Mouse (Mus musculus) gastrocnemius, postnatal 14 days (tissue): ENCODE data around the gene R3hdm4. TPM values are rescaled to one million over a fixed set of nuclear protein-coding genes. Genes with fewer than 3 reads are reported as not detected.
A peak's percentile ranks its signal among the peaks of the same experiment; 100 is the strongest.
"Not testable (repeated sequence)": the region's sequence is repeated elsewhere in the genome, so short reads cannot be mapped to it uniquely, and the experiment has no call there.

Experiments
- DNase-seq: peaks from one replicate; pipeline ENCODE4 v3.0.0; 2021; ENCODE audit warnings: mixed read lengths
- intact Hi-C: fragments of 180-260 bp; cut with DNase I; formaldehyde crosslinking; loops from one replicate; pipeline ENCODE4 v1.15.1; 2025; ENCODE audit warnings: low total_unique reads
- long read RNA-seq, 2 experiments: library from polyadenylated mRNA; stranded (forward); transcript quantifications; one replicate each; pipeline ENCODE4 v2.0.0; 2021
- total RNA-seq, 2 experiments: library from RNA; stranded (reverse); gene quantifications; 2 replicates each; pipeline ENCODE4 v1.2.3; 2021

R3hdm4 gene
- 100 to 1,000 TPM in 1 of 2 experiments, 10 to 100 TPM in 1; 98.8 to 106 TPM for total RNA-seq
- long read RNA-seq, experiment 1, transcript R3hdm4-201 (8 exons, 1,898 nt), result major isoform, 125 of 149 reads
- long read RNA-seq, experiment 1, partial matches to known transcripts, result 10 of 149 reads
- long read RNA-seq, experiment 1, other reads (novel, unspliced or antisense), result 14 of 149 reads
- long read RNA-seq, experiment 2, transcript R3hdm4-201 (8 exons, 1,898 nt), result major isoform, 133 of 158 reads
- long read RNA-seq, experiment 2, partial matches to known transcripts, result 10 of 158 reads
- long read RNA-seq, experiment 2, other reads (novel, unspliced or antisense), result 15 of 158 reads

DNA sequence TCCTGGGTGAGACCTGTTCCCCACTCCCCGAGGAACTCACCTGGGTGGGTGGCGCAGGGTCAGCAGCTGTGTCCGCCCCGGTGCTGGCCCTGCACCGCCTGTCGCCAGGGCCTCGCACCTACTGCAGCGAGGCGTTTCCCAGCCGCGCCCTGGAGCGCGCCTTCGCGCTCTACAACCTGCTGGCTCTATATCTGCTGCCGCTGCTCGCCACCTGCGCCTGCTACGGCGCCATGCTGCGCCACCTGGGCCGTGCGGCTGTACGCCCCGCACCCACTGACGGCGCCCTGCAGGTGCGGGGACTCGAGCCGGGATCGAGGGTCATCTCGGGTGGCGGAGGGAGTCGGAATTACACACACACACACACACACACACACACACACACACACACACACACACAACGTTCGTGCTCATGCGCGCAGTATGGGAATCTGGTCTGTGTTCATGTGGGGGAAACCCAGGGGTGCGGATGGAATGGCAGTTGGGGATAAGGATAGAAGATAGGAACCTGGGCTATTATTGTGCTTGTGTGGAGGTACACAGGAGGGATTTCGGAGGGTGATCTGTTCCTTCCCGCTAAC lies at the start of gene R3hdm4:
Gene R3hdm4 (minus strand): TSS at position 251 of the 578 bp plus-strand sequence.
- intact Hi-C loops, result loop anchor here (5.0 kb wide), 1 partner anchor 89 kb away; no protein-coding TSS in a partner anchor

DNA sequence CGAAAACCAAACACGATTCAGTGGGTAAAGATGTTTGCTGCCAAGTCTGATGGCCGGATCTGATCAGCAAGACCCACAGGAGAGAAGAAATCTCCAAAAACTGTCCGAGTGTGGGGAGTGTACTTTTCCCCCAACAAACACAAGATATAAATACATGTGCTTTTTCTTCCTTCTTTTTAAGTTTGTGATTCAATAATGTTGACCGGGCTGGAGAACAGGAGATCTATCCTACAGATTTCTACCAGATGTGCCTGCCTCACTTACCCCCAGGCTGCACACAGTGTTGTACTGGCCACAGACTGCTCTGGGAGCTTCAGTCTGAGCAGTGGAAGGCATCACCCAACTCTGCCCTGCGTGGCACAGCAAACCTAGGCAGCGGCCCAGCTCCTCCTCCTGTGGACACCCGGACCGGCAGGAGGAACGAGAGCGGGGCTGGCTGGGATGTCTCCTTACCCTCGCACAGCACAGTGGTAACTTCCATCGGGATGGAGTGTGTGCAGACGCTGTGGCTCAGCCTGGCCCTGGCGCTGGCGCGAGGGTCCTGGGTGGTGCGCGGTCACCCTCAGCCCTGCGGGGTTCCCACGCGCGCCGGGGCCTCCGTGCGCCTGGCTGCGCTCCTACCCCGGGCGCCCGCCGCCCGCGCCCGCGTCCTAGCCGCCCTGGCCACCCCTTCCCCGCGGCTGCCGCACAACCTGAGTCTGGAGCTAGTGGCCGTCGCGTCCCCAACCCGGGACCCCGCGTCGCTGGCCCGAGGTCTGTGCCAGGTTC lies 49.6 kb upstream of the R3hdm4 start, which contains the start of gene Grin3b:
Gene Grin3b (plus strand): TSS at position 301 of the 768 bp plus-strand sequence.
- DNase-seq, result no peak
- intact Hi-C loops, result no loop called here

More for the DNA sequence above, at the start of gene R3hdm4:
- no peak for DNase-seq

- DNase-seq, result no peak
- intact Hi-C loops, result no loop called here
These were observed 48.1 kb upstream of the R3hdm4 start for GRCm38 (mm10) chr10:79969124-79969568.

DNA sequence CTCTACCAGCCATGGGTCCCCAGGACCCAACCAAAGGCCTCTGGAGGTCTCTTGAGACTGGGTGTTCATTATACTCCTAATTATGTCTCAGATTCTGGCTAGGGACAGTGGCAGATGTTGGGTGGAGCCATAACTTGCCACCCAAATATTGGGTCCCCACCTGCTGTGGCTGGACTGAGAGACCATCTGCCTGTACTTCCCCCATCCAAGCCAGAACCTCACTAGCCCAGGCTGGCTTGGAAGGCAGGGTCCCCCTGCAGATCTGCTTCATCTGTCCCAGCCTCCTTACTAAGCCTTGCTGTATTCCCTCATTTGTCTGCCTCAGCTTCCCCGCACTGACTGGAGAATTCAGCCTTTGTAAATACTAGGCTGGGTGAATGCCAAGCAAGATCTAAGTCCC lies 47.2 kb upstream of the R3hdm4 start:
- no peak for DNase-seq

DNA sequence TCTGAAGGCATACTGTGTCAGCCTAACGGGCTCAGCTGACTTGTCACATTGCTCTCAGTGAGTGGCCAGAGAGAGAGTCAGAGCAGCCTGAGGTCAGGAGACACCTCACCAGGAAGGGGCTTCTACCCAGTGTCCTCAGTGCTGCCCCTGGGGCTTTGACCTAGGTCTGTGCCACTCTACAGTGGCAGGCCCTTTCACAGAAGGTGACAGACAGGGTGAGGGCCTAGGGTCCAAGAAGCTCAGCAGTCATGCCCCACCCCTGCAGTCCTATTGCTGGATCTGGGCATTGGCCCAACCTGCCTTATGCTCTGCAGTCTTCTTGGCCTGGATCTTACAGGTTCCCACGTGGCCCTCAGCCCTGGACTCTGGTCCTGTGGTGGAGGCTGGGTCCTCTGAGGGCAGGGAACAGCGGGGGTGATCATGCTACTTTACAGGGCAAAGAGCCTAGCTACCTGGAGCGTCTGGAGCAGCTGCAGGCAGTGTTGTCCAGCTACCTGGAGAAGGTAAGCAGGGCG lies 45.9 kb upstream of the R3hdm4 start:
- no peak for DNase-seq
- intact Hi-C loops, result no loop called here

More for the DNA sequence above, 47.2 kb upstream of the R3hdm4 start:
- intact Hi-C loops, result no loop called here

GRCm38 (mm10) chr10:79965325-79965724 lies 44.3 kb upstream of the R3hdm4 start:
- intact Hi-C loops, result no loop called here

GRCm38 (mm10) chr10:79964727-79965126 lies 43.7 kb upstream of the R3hdm4 start:
- no peak for DNase-seq
- intact Hi-C loops, result no loop called here

More at GRCm38 (mm10) chr10:79965325-79965724, 44.3 kb upstream of the R3hdm4 start:
- DNase-seq, result no peak

DNA sequence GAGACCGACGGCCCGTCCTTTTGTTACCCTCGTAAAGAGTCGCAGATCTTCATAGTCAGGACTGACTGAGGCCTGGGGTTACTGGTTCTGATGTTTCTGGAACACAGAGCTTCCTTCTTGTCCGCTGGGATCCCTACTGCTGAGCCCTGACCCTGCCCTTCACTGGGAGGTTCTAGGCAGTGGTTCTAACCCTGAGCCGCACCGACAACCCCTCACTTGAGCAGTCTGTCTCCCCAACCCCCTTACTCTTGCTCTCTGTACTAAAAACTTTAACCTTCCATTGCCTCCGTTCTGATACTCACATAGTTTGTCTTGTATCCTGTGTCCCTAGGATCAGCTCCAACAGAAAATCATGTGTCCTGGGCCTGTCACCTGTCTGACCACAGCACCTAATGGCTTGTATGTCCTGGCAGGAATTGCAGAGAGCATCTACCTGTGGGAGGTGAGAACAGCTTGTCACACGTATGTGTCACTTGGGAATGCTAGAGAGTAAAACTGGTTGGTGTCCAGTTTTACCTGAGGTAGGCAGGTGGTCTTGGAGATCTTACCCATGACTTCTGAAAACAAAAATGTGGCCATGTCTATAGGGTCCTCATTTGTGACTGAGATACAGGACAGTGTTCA lies 39.8 kb upstream of the R3hdm4 start:
- intact Hi-C loops, result no loop called here
- DNase-seq, result no peak

GRCm38 (mm10) chr10:79959847-79960601 lies 39.0 kb upstream of the R3hdm4 start, which contains the start of gene Wdr18:
Gene Wdr18, plus strand, starts transcription at chr10:79960152.
- peak; percentile 98 for DNase-seq
- intact Hi-C loops, result loop anchor here (5.0 to 10.0 kb wide), 2 partner anchors 68 to 125 kb away; partner anchors contain the start of gene Cfd

- DNase-seq, result not testable (repeated sequence)
- intact Hi-C loops, result loop anchor here (5.0 to 10.0 kb wide), 2 partner anchors 67 to 125 kb away; partner anchors contain the start of gene Cfd
These were observed 38.4 kb upstream of the R3hdm4 start for GRCm38 (mm10) chr10:79959412-79959811.

GRCm38 (mm10) chr10:79958140-79958816 lies 37.3 kb upstream of the R3hdm4 start:
- peak; percentile 81 for DNase-seq
- intact Hi-C loops, result loop anchor here (5.0 to 10.0 kb wide), 2 partner anchors 66 to 123 kb away; partner anchors contain the start of gene Cfd

GRCm38 (mm10) chr10:79956643-79957154 lies 35.7 kb upstream of the R3hdm4 start:
- intact Hi-C loops, result loop anchor here (2.0 to 10.0 kb wide), 3 partner anchors 32 to 122 kb away; partner anchors contain the start of gene Cfd
- DNase-seq, result no peak

DNA sequence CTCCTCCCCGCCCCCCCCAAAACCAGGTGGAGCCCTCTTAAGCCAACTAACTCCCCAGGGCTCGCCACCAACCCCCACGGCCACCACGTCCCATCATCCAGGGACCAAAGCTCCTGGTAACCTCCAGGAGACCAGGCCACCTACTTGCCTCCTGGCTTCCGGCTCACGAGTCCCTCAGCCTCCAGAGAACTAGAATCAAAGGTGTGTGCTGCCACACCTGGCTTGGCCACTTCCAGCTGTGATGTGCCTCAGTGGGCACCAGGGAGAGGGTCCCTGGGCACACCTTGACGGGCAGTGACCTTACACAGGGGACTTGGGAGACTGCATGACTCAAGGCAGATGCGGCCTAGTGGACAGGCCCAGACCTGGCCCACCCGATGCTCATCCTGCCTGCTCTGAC lies 34.7 kb upstream of the R3hdm4 start:
- intact Hi-C loops, result loop anchor here (2.0 to 10.0 kb wide), 3 partner anchors 31 to 121 kb away; partner anchors contain the start of gene Cfd
- no peak for DNase-seq

GRCm38 (mm10) chr10:79953946-79954345 lies 32.9 kb upstream of the R3hdm4 start:
- no peak for DNase-seq
- intact Hi-C loops, result loop anchor here (10.0 kb wide), 1 partner anchor 119 kb away; no protein-coding TSS in a partner anchor

DNA sequence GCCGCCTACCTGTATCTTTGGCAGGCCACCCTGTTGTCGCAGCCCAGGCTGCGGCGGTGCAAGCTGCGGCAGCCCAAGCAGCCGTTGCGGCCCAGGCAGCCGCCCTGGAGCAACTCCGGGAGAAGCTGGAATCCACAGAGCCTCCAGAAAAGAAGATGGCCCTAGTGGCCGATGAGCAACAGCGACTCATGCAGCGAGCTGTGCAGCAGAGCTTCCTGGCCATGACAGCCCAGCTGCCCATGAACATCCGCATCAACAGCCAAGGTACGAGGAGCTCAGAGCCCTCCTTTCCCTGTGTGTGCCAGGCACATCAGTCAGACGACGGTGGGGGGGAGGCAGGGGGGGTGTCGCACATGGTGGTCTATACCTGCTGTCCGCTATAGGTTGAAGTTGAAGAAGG lies 29.7 kb upstream of the R3hdm4 start:
- no peak for DNase-seq

DNA sequence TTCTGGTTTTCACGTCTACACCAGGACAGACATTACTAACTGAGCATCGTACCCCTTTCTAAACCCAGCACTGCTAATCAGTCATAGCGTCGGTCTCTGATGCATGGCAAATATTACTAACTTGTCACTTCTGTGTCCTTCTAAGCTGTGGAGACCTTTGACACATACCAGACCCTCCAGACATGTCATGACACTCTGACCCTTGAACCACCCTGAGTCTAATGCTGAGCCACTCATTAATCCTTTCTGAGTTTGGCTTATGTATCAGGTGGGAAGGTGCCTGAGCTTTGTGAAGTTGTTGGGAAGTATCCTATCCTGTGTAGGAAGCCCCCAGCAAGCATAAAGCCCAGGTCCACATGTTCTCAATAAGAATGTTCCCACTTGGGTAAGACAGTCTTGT lies 28.9 kb upstream of the R3hdm4 start:
- no peak for DNase-seq
- intact Hi-C loops, result loop anchor here (10.0 kb wide), 1 partner anchor 115 kb away; no protein-coding TSS in a partner anchor

More for the DNA sequence above, 29.7 kb upstream of the R3hdm4 start:
- intact Hi-C loops, result loop anchor here (10.0 kb wide), 1 partner anchor 116 kb away; no protein-coding TSS in a partner anchor

DNA sequence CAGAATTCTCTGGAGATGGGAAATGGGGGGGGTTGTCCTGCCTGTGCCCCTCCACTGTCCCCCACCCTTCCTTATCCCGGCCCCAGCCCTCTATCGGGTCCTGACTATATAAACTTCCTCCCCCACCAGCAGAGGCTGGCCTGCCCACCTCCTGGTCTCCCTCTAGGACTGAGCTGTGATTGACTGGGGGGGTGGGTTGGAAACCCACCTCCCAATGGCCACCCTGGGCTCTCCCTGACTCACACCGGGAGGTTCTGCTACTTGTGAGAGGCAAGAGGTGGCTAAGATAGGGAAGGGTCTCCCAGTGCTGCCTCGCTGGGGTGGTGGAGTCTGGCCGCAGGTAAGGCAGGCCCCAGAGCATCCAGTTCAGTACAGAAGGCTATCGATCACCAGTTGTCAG lies 26.5 kb upstream of the R3hdm4 start:
- intact Hi-C loops, result no loop called here
- no peak for DNase-seq
